Mouse (Mus musculus) midbrain, embryonic 14.5 days (tissue): ENCODE data around the gene Prdm12. TPM values are rescaled to one million over a fixed set of nuclear protein-coding genes. Genes with fewer than 3 reads are reported as not detected.

Experiments
- microRNA-seq: library from miRNA; unstranded; fragments of <30 nt; microRNA quantifications from one replicate; pipeline ENCODE4, GENCODE M21; 2016
- polyA plus RNA-seq: library from polyadenylated mRNA; unstranded; fragments of >200 nt; fragmentation: Nextera tagmentation; extraction: Ambion mirVana; gene quantifications from 2 replicates; pipeline ENCODE4 v1.2.1, GENCODE M21; 2014

Prdm12 gene
- polyA plus RNA-seq, 1 experiment from 2014 or later: 4.7 TPM

Small RNA genes lying within 50 kb of the gene (microRNA-seq; reads per million reads assigned to microRNA genes)
- gene Mir6998: 1.5 reads per million, percentile 3 among the genes with 10 or more reads in this experiment

Other genes starting within 250 kb of the Prdm12 start
- gene Ass1, start 169.8 kb upstream of the Prdm12 start, polyA plus RNA-seq: 7.4 and 8.5 TPM in 2 replicates
- 42.7 and 58.4 TPM in 2 replicates for gene Fubp3, start 67.4 kb upstream of the Prdm12 start, polyA plus RNA-seq
- 31.1 and 33.9 TPM in 2 replicates for gene Exosc2, start 30.7 kb downstream of the Prdm12 start, polyA plus RNA-seq
- gene Abl1, start 48.3 kb downstream of the Prdm12 start, polyA plus RNA-seq: 19.6 and 27.6 TPM in 2 replicates
- gene Qrfp, start 170.5 kb downstream of the Prdm12 start, polyA plus RNA-seq: 0.13 TPM in 1 of 2 replicates, not detected in the other
- gene Fibcd1, start 206.0 kb downstream of the Prdm12 start, polyA plus RNA-seq: 14.8 and 18.8 TPM in 2 replicates
- 1.1 and 6.6 TPM in 2 replicates for gene Lamc3, start 247.3 kb downstream of the Prdm12 start, polyA plus RNA-seq